38 mouse cellular contexts compared by ENCODE assay signal in the genomic region with DNA sequence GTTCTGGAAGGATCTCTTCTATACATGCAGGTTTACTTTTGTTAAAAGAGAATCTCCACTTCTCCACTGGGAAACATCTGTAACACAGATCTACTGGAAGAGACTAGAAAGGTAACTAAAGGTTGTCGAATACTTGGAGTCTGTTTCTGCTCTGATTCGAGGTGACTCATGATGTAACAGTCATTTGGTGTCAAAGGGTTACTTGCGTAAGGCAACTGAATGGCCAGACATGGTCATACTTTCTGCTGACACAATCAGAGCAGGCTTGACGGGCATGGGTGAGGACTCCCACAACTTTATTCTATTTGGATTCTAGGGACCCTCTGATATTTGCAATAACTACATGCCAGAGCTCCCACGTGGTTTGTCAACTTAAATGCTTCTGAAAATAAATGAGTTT. TPM values are rescaled to one million over a fixed set of nuclear protein-coding genes. Genes with fewer than 3 reads are reported as not detected.
DNase-seq lines count a peak whose midpoint lies in the region; ATAC-seq and TF ChIP-seq lines count a peak whose summit lies in the region.
"Had no signal": no experiment of that assay in that cellular context is flagged by ENCODE, and none has a peak within 500 bp of the region (broad histone marks: within the 10 kb centered on the region; RNA-seq: fewer than 3 reads in every experiment).

No protein-coding gene starts in this region.

- ATAC-seq in liver, postnatal 0 days: 0 out of 2 replicates have a peak, but pooled peaks have one; percentile 33
- peak; percentile 75 for ATAC-seq in granulocyte monocyte progenitor cell, adult 5-6 weeks (replicated peaks; ENCODE audit: poor library complexity, severe bottlenecking)
- ATAC-seq: forebrain, embryonic 16.5 days; hindbrain, postnatal 0 days; intestine, embryonic 15.5 days had no signal

- H3K4me3 ChIP-seq in liver, postnatal 0 days (ENCODE audit: low read depth, low read length): no peak overlapping the region
- H3K4me3 ChIP-seq in CH12.LX (replicated peaks in 1 of 3; ENCODE audit: low read depth in 2 of 3, low read length in 2 of 3, poor library complexity in 1 of 3): no peak overlapping the region
- H3K4me3 ChIP-seq: embryonic facial prominence, embryonic 13.5 days; gastrocnemius, adult 2 months; intestine, embryonic 15.5 days; limb, embryonic 13.5 days had no signal

- DNase-seq in liver, postnatal 0 days: no peak
- DNase-seq in liver: no peak
- peak; percentile 0 for DNase-seq in 416B (ENCODE audit: low read depth)
- DNase-seq in CH12.LX (ENCODE audit: extremely low read depth): peak; percentile 0
- no peak for DNase-seq in heart, adult 11 months
- no peak for DNase-seq in gastrocnemius, postnatal 25 days
- DNase-seq: cerebellum, adult 11 months; cerebellum, adult 9-11 months; embryo, embryonic 11 days; gastrocnemius, adult 2 months; heart, postnatal 14 days; kidney, adult 2 months; kidney, postnatal 36 days; lung, embryonic 14.5 days; midbrain, embryonic 14.5 days; right cerebral cortex, postnatal 14 days had no signal

- no peak for TF ChIP-seq CTCF in liver, postnatal 0 days (IDR thresholded peaks at IDR 0.05; ENCODE audit: low read depth)
- no peak for TF ChIP-seq CTCF in CH12.LX (conservative IDR thresholded peaks at IDR 0.05 in 1 of 2, IDR thresholded peaks at IDR 0.05 in 1 of 2; ENCODE audit: low read depth in 2 of 2, low read length in 2 of 2)

- in situ Hi-C loops in CH12.LX (cut with MboI; ENCODE audit: low pct_ligation_motif_present, low pct_unique_long_range_greater_than_20kb, low sequenced_read_pairs): no loop called here

- H3K4me1 ChIP-seq in liver, postnatal 0 days (ENCODE audit: insufficient read depth): no peaks in the 10 kb centered on the region
- peaks cover 2 to 10% of the 10 kb centered on the region in 2 experiments; a peak in 2 of 4 replicates for H3K4me1 ChIP-seq in CH12.LX (ENCODE audit: control insufficient read depth in 1 of 2, insufficient read depth in 2 of 2)
- H3K4me1 ChIP-seq: embryonic facial prominence, embryonic 13.5 days; intestine, embryonic 15.5 days; limb, embryonic 13.5 days had no signal

- no peaks in the 10 kb centered on the region for H3K36me3 ChIP-seq in liver, postnatal 0 days (replicated peaks; ENCODE audit: insufficient read depth, low read length)
- H3K36me3 ChIP-seq in CH12.LX (replicated peaks in 1 of 2; ENCODE audit: control insufficient read depth in 1 of 2, insufficient read depth in 1 of 2, low read length in 1 of 2): no peaks in the 10 kb centered on the region
- H3K36me3 ChIP-seq: embryonic facial prominence, embryonic 13.5 days; intestine, embryonic 15.5 days; limb, embryonic 13.5 days had no signal

- TF ChIP-seq POLR2A in CH12.LX (IDR thresholded peaks at IDR 0.05; ENCODE audit: low read depth, low read length): no peak

- no peak for TF ChIP-seq RAD21 in CH12.LX (IDR thresholded peaks at IDR 0.05; ENCODE audit: low read depth, low read length)

- H3K4me2 ChIP-seq in liver, postnatal 0 days (ENCODE audit: low read depth, low read length): no peak overlapping the region
- no peak overlapping the region for H3K4me2 ChIP-seq in CH12.LX (ENCODE audit: insufficient read depth, low read depth, poor library complexity, severe bottlenecking)
- H3K4me2 ChIP-seq: embryonic facial prominence, embryonic 13.5 days; intestine, embryonic 15.5 days; limb, embryonic 13.5 days; lung, embryonic 14.5 days had no signal

- dilution Hi-C loops in CH12.LX (cut with MboI; ENCODE audit: extremely low pct_ligation_motif_present, extremely low pct_unique_long_range_greater_than_20kb, low sequenced_read_pairs): no loop called here

- no peak overlapping the region for H3K9ac ChIP-seq in liver, postnatal 0 days (replicated peaks)
- no peak overlapping the region for H3K9ac ChIP-seq in CH12.LX (ENCODE audit: insufficient read depth, low read depth)
- H3K9ac ChIP-seq: embryonic facial prominence, embryonic 13.5 days; intestine, embryonic 15.5 days; limb, embryonic 13.5 days; liver, embryonic 14.5 days; lung, embryonic 14.5 days had no signal

- H3K79me2 ChIP-seq in CH12.LX (replicated peaks; ENCODE audit: control insufficient read depth, extremely low read depth, insufficient read depth, poor library complexity, severe bottlenecking): no peaks in the 10 kb centered on the region

- H3K27me3 ChIP-seq in liver, postnatal 0 days (ENCODE audit: insufficient read depth, low read length): no peaks in the 10 kb centered on the region
- H3K27me3 ChIP-seq in CH12.LX (replicated peaks): no peaks in the 10 kb centered on the region
- H3K27me3 ChIP-seq: embryonic facial prominence, embryonic 13.5 days; intestine, embryonic 15.5 days; limb, embryonic 13.5 days had no signal

- no peaks in the 10 kb centered on the region for H3K9me3 ChIP-seq in liver, postnatal 0 days (ENCODE audit: low read length)
- H3K9me3 ChIP-seq in CH12.LX (replicated peaks; ENCODE audit: low read length): no peaks in the 10 kb centered on the region
- H3K9me3 ChIP-seq: embryonic facial prominence, embryonic 13.5 days; intestine, embryonic 15.5 days; limb, embryonic 13.5 days had no signal

- no peak for TF ChIP-seq EP300 in liver, postnatal 0 days (IDR thresholded peaks at IDR 0.05; ENCODE audit: low read depth)
- no peak for TF ChIP-seq EP300 in CH12.LX (IDR thresholded peaks at IDR 0.05; ENCODE audit: low read length)

- H3K27ac ChIP-seq in liver, postnatal 0 days (ENCODE audit: low read depth): no peak overlapping the region
- no peak overlapping the region for H3K27ac ChIP-seq in CH12.LX (ENCODE audit: insufficient read depth, low read depth)
- H3K27ac ChIP-seq: embryonic facial prominence, embryonic 13.5 days; gastrocnemius, adult 2 months; hindbrain, postnatal 0 days; intestine, embryonic 15.5 days; limb, embryonic 13.5 days; liver, embryonic 14.5 days; macrophage had no signal

- WGBS in liver, postnatal 0 days (ENCODE audit: insufficient replicate concordance): 45% methylated on average over 5 of the region's 5 CpGs

TF ChIP-seq in CH12.LX, 34 proteins besides CTCF, POLR2A, EP300 and RAD21:
- TF ChIP-seq MYC (IDR thresholded peaks at IDR 0.05; ENCODE audit: low read depth, low read length) (no peak), NRF1 (IDR thresholded peaks at IDR 0.05; ENCODE audit: low read depth, low read length) (no peak)

RNA-seq across cellular contexts. Expression of a gene that starts 43.3 kb away (rescaled TPM):
- polyA plus RNA-seq in liver, postnatal 0 days (2015; fragmentation: Nextera tagmentation; extraction: Ambion mirVana): not detected in 2 replicates
- not detected in 2 replicates for total RNA-seq in CH12.LX (2012; rRNA removed)
- not detected in 2 replicates for total RNA-seq in CH12.LX (2014; rRNA removed)
- polyA plus RNA-seq in CH12.LX (2012; ENCODE audit: insufficient read length, low read depth): not detected in 2 replicates
- not detected in 2 replicates for total RNA-seq in granulocyte monocyte progenitor cell, adult 5-6 weeks (2014; fragmentation: Nextera tagmentation)
- not detected in 2 replicates for total RNA-seq in granulocyte monocyte progenitor cell, adult 5-6 weeks (2017)
- total RNA-seq in gastrocnemius, postnatal 25 days (2021): not detected
- total RNA-seq: adrenal gland, postnatal 36 days; gastrocnemius, adult 2 months; gastrocnemius, postnatal 4 days; heart, postnatal 14 days; hindbrain, postnatal 0 days; layer of hippocampus, adult 8-10 months; layer of hippocampus, postnatal 25 days; left cerebral cortex, adult 8-10 months; left cerebral cortex, postnatal 36 days; monocyte, adult 5-6 weeks had no signal
- polyA plus RNA-seq: embryonic facial prominence, embryonic 13.5 days; forebrain, embryonic 11.5 days; forebrain, embryonic 16.5 days; heart, embryonic 14.5 days; hindbrain, embryonic 11.5 days; hindbrain, postnatal 0 days; intestine, embryonic 15.5 days; kidney, adult 2 months; kidney, embryonic 16.5 days; limb, embryonic 13.5 days; liver, embryonic 14.5 days; lung, embryonic 14.5 days; macrophage; midbrain, embryonic 14.5 days; neural tube, embryonic 14.5 days; small intestine, adult 2 months; stomach, embryonic 14.5 days had no signal

Comparison
In these comparisons a context has a peak if more than half of its experiments do, and no peak if none do; other contexts are left out.
1. DNase-seq: peak in 416B (single experiment) and CH12.LX (single experiment); none in liver, postnatal 0 days (single experiment), liver (single experiment), heart, adult 11 months (single experiment) and gastrocnemius, postnatal 25 days (single experiment).